Mouse (Mus musculus) forelimb bud, embryonic 11.5 days (tissue): Measurements from ENCODE around the gene Zfp39.
"Not testable (repeated sequence)": the region's sequence is repeated elsewhere in the genome, so short reads cannot be mapped to it uniquely, and the experiment has no call there.

Experiments
- DNase-seq: peaks from one replicate; pipeline ENCODE4 v3.0.0-alpha.2; 2012; ENCODE audit warnings: low read depth, low spot score

Zfp39 gene

DNA sequence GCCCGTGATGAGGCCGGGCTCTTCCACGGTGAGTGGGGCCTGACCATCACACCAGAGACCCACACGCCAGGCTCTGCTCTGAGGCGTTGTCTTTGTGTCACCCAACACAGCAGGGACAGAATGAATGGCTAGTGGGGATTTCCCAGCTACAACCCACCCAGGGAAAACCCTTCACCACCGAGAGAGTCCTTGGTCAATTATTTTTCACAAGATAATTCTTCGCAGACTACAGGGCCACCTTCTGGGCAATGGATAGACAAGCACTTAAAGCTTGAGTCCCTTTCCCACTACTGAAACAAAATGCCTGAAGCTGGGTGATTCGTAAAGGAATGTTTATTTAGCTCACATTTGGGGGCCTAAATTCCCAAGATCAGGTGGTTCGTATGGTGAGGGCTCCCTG lies 18.4 kb upstream of the Zfp39 start:
- no peak for DNase-seq

- DNase-seq: no peak
Observed at GRCm38 (mm10) chr11:58918759-58919158, 14.7 kb upstream of the Zfp39 start.

DNA sequence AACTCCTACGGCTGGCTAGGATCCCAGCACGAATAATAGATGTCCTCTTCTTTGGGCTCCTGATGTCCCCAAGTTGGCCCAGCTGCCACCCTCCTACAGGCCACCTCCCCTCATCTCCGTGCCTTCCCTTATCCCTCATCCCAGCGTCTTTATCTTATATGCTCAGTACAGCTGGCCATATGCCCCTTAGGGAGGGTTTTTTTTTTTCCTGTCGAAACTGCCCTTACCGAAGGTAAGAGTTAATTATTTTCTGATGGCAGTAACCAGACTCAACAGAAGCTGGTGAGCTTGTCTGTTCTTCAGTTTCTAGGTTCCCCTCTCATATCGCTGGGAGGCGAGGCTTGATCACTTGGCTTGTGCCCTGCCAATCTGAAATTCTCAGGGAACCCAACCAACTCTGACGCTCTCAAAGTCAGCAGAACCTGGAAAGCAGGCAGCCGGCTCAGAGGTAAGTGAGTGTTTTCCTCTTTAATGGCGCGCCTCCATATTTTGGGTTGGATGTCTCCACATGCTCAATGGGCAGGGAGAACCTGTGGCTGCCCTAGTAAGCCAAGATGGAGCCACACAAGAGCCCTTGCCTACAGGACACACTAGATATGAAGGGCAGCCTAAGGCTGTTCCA lies 13.8 kb upstream of the Zfp39 start, which contains the start of gene Btnl10:
TSS of gene Btnl10 (plus strand) at position 164 of the 622 bp plus-strand sequence.
- no peak for DNase-seq

DNA sequence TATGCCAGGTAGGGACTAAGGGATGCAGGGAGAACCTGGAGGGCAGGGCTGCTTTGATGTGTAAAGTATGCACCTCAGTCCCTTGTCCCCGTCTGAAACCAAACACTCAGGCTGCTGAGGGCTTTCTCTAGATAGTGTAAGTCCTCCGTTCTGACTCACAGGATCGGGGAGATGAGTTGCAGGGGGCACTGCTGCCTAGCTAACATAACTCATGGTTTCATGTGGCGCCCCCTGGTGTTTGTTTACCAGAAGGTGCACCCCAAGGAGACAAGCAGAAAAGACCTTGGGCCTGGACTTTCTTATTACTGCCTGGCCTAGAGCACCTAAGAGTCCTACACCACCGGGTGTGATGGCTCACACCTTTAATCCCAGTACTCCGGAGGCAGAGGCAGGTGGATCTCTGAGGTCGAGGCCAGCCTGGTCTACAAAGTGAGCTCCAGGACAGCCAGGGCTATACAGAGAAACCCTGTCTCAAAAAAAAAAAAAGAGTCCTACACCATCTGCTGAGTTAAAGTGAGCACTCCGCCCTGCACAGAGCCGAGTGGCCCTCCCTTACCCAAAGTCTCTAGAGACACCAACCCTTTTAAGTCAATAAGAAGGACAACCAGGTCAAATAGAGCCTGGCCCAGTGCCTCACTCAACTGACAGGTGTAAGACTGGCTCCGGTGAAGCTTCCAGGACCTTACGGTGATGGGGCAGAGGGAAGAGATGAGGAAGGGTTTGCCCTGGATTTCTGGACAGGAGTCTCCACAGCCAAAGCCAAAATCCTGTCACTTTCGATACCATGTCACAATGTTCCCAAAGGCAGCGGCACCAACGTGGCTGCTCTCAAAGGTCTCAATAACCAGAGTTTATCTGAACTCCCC lies 13.1 kb upstream of the Zfp39 start:
- no peak for DNase-seq

GRCm38 (mm10) chr11:58914461-58915028 lies 10.5 kb upstream of the Zfp39 start:
- DNase-seq: no peak

GRCm38 (mm10) chr11:58913776-58914175 lies 9.8 kb upstream of the Zfp39 start:
- no peak for DNase-seq

- DNase-seq: peak; percentile 21
Observed at GRCm38 (mm10) chr11:58904838-58905237, 813 bp upstream of the Zfp39 start.

DNA sequence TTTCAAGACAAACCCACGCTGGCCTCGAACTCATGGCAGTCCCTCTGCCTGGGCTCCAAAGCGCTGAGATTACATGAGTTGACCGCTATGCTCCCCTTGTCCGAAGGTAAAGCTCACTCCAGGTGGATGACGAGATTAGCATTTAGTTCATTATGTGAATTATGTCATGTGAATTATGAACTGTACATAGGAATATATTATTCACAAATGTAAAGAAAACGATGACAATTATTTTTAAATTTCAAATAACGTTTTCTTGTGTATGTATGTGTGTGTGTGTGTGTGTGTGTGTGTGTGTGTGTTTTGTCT lies 339 bp upstream of the Zfp39 start:
- no peak for DNase-seq

GRCm38 (mm10) chr11:58901080-58901479 lies 2.9 kb downstream of the Zfp39 start:
- no peak for DNase-seq

- no peak for DNase-seq
Observed at GRCm38 (mm10) chr11:58897485-58897884, 6.5 kb downstream of the Zfp39 start.

GRCm38 (mm10) chr11:58894456-58894855 lies 9.6 kb downstream of the Zfp39 start:
- no peak for DNase-seq

- no peak for DNase-seq
Observed at GRCm38 (mm10) chr11:58890511-58890910, 13.5 kb downstream of the Zfp39 start.

DNA sequence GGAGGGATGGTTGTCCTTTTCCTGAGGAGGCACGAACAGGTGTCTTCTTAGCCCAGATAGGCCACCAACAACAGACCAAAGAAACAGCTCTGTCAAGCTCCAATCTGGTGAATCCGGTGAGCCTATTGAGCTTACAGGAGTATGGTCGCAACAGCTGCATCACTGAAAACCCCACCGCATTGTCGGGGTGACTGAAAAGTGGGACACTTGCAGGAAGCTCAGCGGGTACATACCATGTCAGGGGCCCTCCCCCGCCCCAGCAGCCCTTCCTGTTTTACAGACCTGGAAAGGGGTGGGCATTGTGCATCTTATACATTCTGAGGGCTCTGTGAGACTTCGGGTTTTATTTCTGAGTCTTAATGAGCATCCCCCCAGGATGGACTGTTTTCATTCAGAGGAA lies 20.3 kb downstream of the Zfp39 start:
- DNase-seq: no peak

- DNase-seq: no peak
Observed at GRCm38 (mm10) chr11:58870961-58871360, 33.1 kb downstream of the Zfp39 start.

DNA sequence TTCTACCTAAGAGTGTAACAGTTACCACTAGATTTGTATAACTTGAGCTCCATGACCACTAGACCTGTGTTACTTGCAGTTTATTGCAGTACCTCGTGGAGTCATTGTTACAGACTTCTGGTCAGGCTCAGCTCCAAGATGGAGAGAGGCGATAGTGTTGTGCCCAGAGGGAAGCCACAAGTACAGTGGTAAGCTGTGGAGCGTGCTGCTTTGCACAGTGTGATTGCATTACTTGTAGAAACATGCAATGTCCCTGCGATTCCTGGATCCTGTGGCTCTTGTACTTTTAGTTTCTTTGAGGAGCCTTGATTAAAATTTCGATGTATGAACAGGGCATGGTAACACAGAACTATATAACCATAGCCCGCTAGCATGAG lies 36.1 kb downstream of the Zfp39 start:
- DNase-seq: no peak

GRCm38 (mm10) chr11:58867039-58867953 lies 36.7 kb downstream of the Zfp39 start, which contains the start of gene 2810021J22Rik:
TSS of gene 2810021J22Rik (plus strand) at chr11:58867216.
- DNase-seq: peak; percentile 81

DNA sequence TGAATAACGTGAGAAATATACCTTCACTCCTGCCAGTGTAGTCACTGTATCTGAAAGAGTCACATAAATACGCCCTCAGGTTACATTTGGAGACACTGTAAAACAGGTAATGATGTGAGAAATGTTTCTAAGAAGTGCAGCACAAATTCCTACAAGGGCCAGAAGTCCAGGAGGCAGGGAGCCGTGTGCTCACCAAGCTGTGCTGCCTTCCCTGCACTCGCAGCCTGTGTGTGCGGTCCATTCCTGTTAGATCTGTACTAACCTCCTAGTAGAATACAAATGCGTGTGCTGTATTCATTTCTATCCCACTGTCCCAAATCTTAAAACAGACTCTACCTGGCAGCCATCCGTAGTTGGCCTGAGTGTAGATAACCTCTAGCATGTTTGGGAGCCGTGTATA lies 43.3 kb downstream of the Zfp39 start:
- no peak for DNase-seq

DNA sequence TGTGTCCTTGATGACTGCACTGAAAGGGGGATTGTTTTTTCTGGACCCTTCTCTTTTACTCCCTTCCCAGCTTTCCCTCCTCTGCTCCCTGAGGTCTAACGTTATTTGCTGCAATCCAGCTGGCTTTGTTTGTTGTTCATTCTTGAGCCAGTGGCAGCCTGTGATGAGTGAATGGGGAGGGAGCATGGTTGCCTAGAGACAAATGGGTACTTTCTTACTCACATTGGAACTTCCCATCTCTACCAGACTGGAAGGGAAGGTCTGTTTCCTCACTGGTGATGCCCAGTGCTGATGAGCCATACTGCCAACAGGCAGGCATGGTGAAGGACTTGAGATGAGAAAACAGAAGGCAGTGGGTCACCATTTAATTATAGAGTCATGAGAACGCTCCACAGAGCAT lies 54.3 kb downstream of the Zfp39 start:
- no peak for DNase-seq

GRCm38 (mm10) chr11:58847636-58848035 lies 56.4 kb downstream of the Zfp39 start:
- DNase-seq: no peak

- DNase-seq: peak; percentile 100
Observed at GRCm38 (mm10) chr11:58846919-58847461, 57.0 kb downstream of the Zfp39 start, which contains the start of gene Gm12258. TSS of gene Gm12258 (plus strand) at chr11:58847158.

DNA sequence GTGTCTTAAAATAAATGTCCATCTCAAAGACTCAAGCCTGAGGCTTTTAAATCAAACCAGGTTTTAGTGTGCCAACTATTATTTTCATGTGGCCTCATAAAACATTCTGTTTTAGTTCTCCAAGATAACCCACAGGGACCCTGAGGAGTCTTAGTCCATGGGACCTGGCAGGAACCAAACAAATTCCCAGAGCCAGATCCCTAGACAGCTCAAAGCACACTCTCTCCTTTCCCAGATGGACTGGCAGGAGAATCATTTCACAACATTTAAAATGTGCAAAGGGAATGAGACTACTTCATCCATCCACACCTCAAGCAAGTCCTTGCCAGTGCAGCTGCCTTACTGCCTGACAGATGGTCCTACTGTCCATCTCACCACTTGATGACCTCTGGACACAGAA lies 65.1 kb downstream of the Zfp39 start, which contains the start of gene Olfr311:
TSS of gene Olfr311 (plus strand) at position 301 of the 400 bp plus-strand sequence.
- DNase-seq: not testable (repeated sequence)
